Mouse (Mus musculus): Measurements from ENCODE around the gene Mcu.
A peak's percentile ranks its signal among the peaks of the same experiment; 100 is the strongest.

Mcu gene

GRCm38 (mm10) chr10:59459767-59460166 is 156.7 kb downstream of the Mcu start:
- no peak for TF ChIP-seq NANOG (IDR thresholded peaks at IDR 0.05; ENCODE audit: borderline replicate concordance, low read length)
- TF ChIP-seq POU5F1 (IDR thresholded peaks at IDR 0.05; ENCODE audit: borderline replicate concordance, low read length): no peak
- no peak for TF ChIP-seq CTCF (conservative IDR thresholded peaks at IDR 0.05; ENCODE audit: low read length)
- H3K36me3 ChIP-seq (ENCODE audit: insufficient read depth, low read length): no peaks in the 10 kb centered on the region
- peaks cover 21% of the 10 kb centered on the region for H3K4me1 ChIP-seq (replicated peaks; ENCODE audit: low read depth, low read length)
- no peaks in the 10 kb centered on the region for H3K27me3 ChIP-seq (ENCODE audit: insufficient read depth, low read length)
- H3K4me3 ChIP-seq (replicated peaks; ENCODE audit: low read length): peak overlapping the region; percentile 29; the same call in 1 of the 2 replicates
- H3K9me3 ChIP-seq (ENCODE audit: low read length): no peaks in the 10 kb centered on the region

GRCm38 (mm10) chr10:59454631-59455030 is 161.9 kb downstream of the Mcu start:
- TF ChIP-seq NANOG (IDR thresholded peaks at IDR 0.05; ENCODE audit: borderline replicate concordance, low read length): no peak
- peak; percentile 26 for TF ChIP-seq CTCF (conservative IDR thresholded peaks at IDR 0.05; ENCODE audit: low read length)
- no peak for TF ChIP-seq POU5F1 (IDR thresholded peaks at IDR 0.05; ENCODE audit: borderline replicate concordance, low read length)
- Histone ChIP-seq H3K27me3 (ENCODE audit: insufficient read depth, low read length) (no peaks in the 10 kb centered on the region), H3K36me3 (ENCODE audit: insufficient read depth, low read length) (no peaks in the 10 kb centered on the region), H3K4me3 (replicated peaks; ENCODE audit: low read length) (no peak overlapping the region), H3K4me1 (replicated peaks; ENCODE audit: low read depth, low read length) (peaks cover 31% of the 10 kb centered on the region), H3K9me3 (ENCODE audit: low read length) (no peaks in the 10 kb centered on the region)

GRCm38 (mm10) chr10:59451839-59452238 is 164.7 kb downstream of the Mcu start:
- Histone ChIP-seq H3K27me3 (ENCODE audit: insufficient read depth, low read length) (no peaks in the 10 kb centered on the region), H3K4me3 (replicated peaks; ENCODE audit: low read length) (no peak overlapping the region)
- TF ChIP-seq NANOG (IDR thresholded peaks at IDR 0.05; ENCODE audit: borderline replicate concordance, low read length) (no peak), CTCF (conservative IDR thresholded peaks at IDR 0.05; ENCODE audit: low read length) (peak; percentile 25; the same call in 1 of the 2 replicates)

GRCm38 (mm10) chr10:59447546-59447945 is 168.9 kb downstream of the Mcu start:
- Histone ChIP-seq H3K27me3 (ENCODE audit: insufficient read depth, low read length) (no peaks in the 10 kb centered on the region), H3K36me3 (ENCODE audit: insufficient read depth, low read length) (no peaks in the 10 kb centered on the region), H3K4me1 (replicated peaks; ENCODE audit: low read depth, low read length) (peaks cover 14% of the 10 kb centered on the region), H3K9me3 (ENCODE audit: low read length) (no peaks in the 10 kb centered on the region), H3K4me3 (replicated peaks; ENCODE audit: low read length) (no peak overlapping the region)
- TF ChIP-seq CTCF (conservative IDR thresholded peaks at IDR 0.05; ENCODE audit: low read length) (no peak), POU5F1 (IDR thresholded peaks at IDR 0.05; ENCODE audit: borderline replicate concordance, low read length) (no peak), NANOG (IDR thresholded peaks at IDR 0.05; ENCODE audit: borderline replicate concordance, low read length) (no peak)

More at GRCm38 (mm10) chr10:59451839-59452238, 164.7 kb downstream of the Mcu start:
- Histone ChIP-seq H3K36me3 (ENCODE audit: insufficient read depth, low read length) (no peaks in the 10 kb centered on the region), H3K9me3 (ENCODE audit: low read length) (no peaks in the 10 kb centered on the region), H3K4me1 (replicated peaks; ENCODE audit: low read depth, low read length) (peaks cover 33% of the 10 kb centered on the region)

- H3K36me3 ChIP-seq (ENCODE audit: insufficient read depth, low read length): no peaks in the 10 kb centered on the region
- H3K27me3 ChIP-seq (ENCODE audit: insufficient read depth, low read length): no peaks in the 10 kb centered on the region
- TF ChIP-seq CTCF (conservative IDR thresholded peaks at IDR 0.05; ENCODE audit: low read length) (no peak), NANOG (IDR thresholded peaks at IDR 0.05; ENCODE audit: borderline replicate concordance, low read length) (no peak), POU5F1 (IDR thresholded peaks at IDR 0.05; ENCODE audit: borderline replicate concordance, low read length) (no peak)
- H3K4me3 ChIP-seq (replicated peaks; ENCODE audit: low read length): no peak overlapping the region
- H3K9me3 ChIP-seq (ENCODE audit: low read length): no peaks in the 10 kb centered on the region
- H3K4me1 ChIP-seq (replicated peaks; ENCODE audit: low read depth, low read length): peaks cover 12% of the 10 kb centered on the region
Measured at GRCm38 (mm10) chr10:59446911-59447437, 169.5 kb downstream of the Mcu start.

GRCm38 (mm10) chr10:59444635-59445034 is 171.9 kb downstream of the Mcu start:
- no peak for TF ChIP-seq CTCF (conservative IDR thresholded peaks at IDR 0.05; ENCODE audit: low read length)
- Histone ChIP-seq H3K4me1 (replicated peaks; ENCODE audit: low read depth, low read length) (peaks cover 9% of the 10 kb centered on the region), H3K36me3 (ENCODE audit: insufficient read depth, low read length) (no peaks in the 10 kb centered on the region), H3K9me3 (ENCODE audit: low read length) (no peaks in the 10 kb centered on the region), H3K27me3 (ENCODE audit: insufficient read depth, low read length) (peaks cover 3% of the 10 kb centered on the region; the same call in 1 of the 2 replicates), H3K4me3 (replicated peaks; ENCODE audit: low read length) (no peak overlapping the region)

GRCm38 (mm10) chr10:59444106-59444505 is 172.4 kb downstream of the Mcu start:
- no peak for TF ChIP-seq NANOG (IDR thresholded peaks at IDR 0.05; ENCODE audit: borderline replicate concordance, low read length)
- no peak for TF ChIP-seq POU5F1 (IDR thresholded peaks at IDR 0.05; ENCODE audit: borderline replicate concordance, low read length)
- TF ChIP-seq CTCF (conservative IDR thresholded peaks at IDR 0.05; ENCODE audit: low read length): no peak
- H3K9me3 ChIP-seq (ENCODE audit: low read length): no peaks in the 10 kb centered on the region

GRCm38 (mm10) chr10:59443212-59443611 is 173.3 kb downstream of the Mcu start:
- H3K9me3 ChIP-seq (ENCODE audit: low read length): no peaks in the 10 kb centered on the region

More at GRCm38 (mm10) chr10:59444106-59444505, 172.4 kb downstream of the Mcu start:
- H3K4me1 ChIP-seq (replicated peaks; ENCODE audit: low read depth, low read length): peaks cover 9% of the 10 kb centered on the region
- peaks cover 3% of the 10 kb centered on the region; the same call in 1 of the 2 replicates for H3K27me3 ChIP-seq (ENCODE audit: insufficient read depth, low read length)
- H3K36me3 ChIP-seq (ENCODE audit: insufficient read depth, low read length): no peaks in the 10 kb centered on the region
- no peak overlapping the region for H3K4me3 ChIP-seq (replicated peaks; ENCODE audit: low read length)

GRCm38 (mm10) chr10:59441735-59442134 is 174.8 kb downstream of the Mcu start, which contains the start of gene Oit3:
Gene Oit3, minus strand, starts transcription at chr10:59441778.
- no peaks in the 10 kb centered on the region for H3K9me3 ChIP-seq (ENCODE audit: low read length)
- H3K4me1 ChIP-seq (replicated peaks; ENCODE audit: low read depth, low read length): no peaks in the 10 kb centered on the region
- no peak within 1 kb of the TSS for H3K4me3 ChIP-seq (replicated peaks; ENCODE audit: low read length)
- TF ChIP-seq NANOG (IDR thresholded peaks at IDR 0.05; ENCODE audit: borderline replicate concordance, low read length) (no peak), POU5F1 (IDR thresholded peaks at IDR 0.05; ENCODE audit: borderline replicate concordance, low read length) (no peak)
- no peaks in the 10 kb centered on the region for H3K36me3 ChIP-seq (ENCODE audit: insufficient read depth, low read length)
- H3K27me3 ChIP-seq (ENCODE audit: insufficient read depth, low read length): peaks cover 3% of the 10 kb centered on the region; the same call in 1 of the 2 replicates

More at GRCm38 (mm10) chr10:59443212-59443611, 173.3 kb downstream of the Mcu start:
- Histone ChIP-seq H3K36me3 (ENCODE audit: insufficient read depth, low read length) (no peaks in the 10 kb centered on the region), H3K4me3 (replicated peaks; ENCODE audit: low read length) (no peak overlapping the region), H3K27me3 (ENCODE audit: insufficient read depth, low read length) (peaks cover 3% of the 10 kb centered on the region; the same call in 1 of the 2 replicates), H3K4me1 (replicated peaks; ENCODE audit: low read depth, low read length) (peaks cover 9% of the 10 kb centered on the region)
- TF ChIP-seq CTCF (conservative IDR thresholded peaks at IDR 0.05; ENCODE audit: low read length) (no peak), NANOG (IDR thresholded peaks at IDR 0.05; ENCODE audit: borderline replicate concordance, low read length) (no peak), POU5F1 (IDR thresholded peaks at IDR 0.05; ENCODE audit: borderline replicate concordance, low read length) (no peak)

All from E14TG2a.4 (cell line).